Mouse (Mus musculus) adrenal gland, adult 18-20 months (tissue): ENCODE data around the gene H1foo. TPM values are rescaled to one million over a fixed set of nuclear protein-coding genes. Genes with fewer than 3 reads are reported as not detected.

ENCODE experiments used
- DNase-seq, 2 experiments: peaks; one replicate each; pipeline ENCODE4 v3.0.0; 2021 to 2022; ENCODE audit warnings: low spot score in 2 of 2
- long read RNA-seq, 2 experiments: library from polyadenylated mRNA; stranded (forward); transcript quantifications; one replicate each; pipeline ENCODE4 v2.0.0; 2021
- total RNA-seq, 2 experiments: library from RNA; stranded (reverse); gene quantifications; 1 replicate in 1 of 2; 2 replicates in 1 of 2; pipeline ENCODE4 v1.2.3; 2021

H1foo gene
- total RNA-seq = not detected
- long read RNA-seq, experiment 1 = 0 reads
- long read RNA-seq, experiment 2 = 0 reads

GRCm38 (mm10) chr6:115944638-115945037 is at the start of gene H1foo:
H1foo (plus strand) TSS chr6:115944938.
- DNase-seq = no peak

GRCm38 (mm10) chr6:115896346-115896745 is 48.4 kb upstream of the H1foo start:
- no peak for DNase-seq

- DNase-seq = no peak
These were observed 47.6 kb upstream of the H1foo start for GRCm38 (mm10) chr6:115897117-115897516.

GRCm38 (mm10) chr6:115897926-115898520 is 46.7 kb upstream of the H1foo start:
- no peak for DNase-seq

- peak; percentile 75 to 78 for DNase-seq
These were observed 43.7 kb upstream of the H1foo start for GRCm38 (mm10) chr6:115901062-115901461.

- DNase-seq = peak in 1 of 2 experiments; percentile 38
These were observed 43.2 kb upstream of the H1foo start for GRCm38 (mm10) chr6:115901489-115901931.

- no peak for DNase-seq
These were observed 42.2 kb upstream of the H1foo start for GRCm38 (mm10) chr6:115902545-115902944.

- DNase-seq = no peak
These were observed 39.2 kb upstream of the H1foo start for GRCm38 (mm10) chr6:115905568-115905967.

- DNase-seq = no peak
These were observed 38.3 kb upstream of the H1foo start for GRCm38 (mm10) chr6:115906455-115906854.

GRCm38 (mm10) chr6:115906871-115907270 is 37.9 kb upstream of the H1foo start:
- DNase-seq = no peak

GRCm38 (mm10) chr6:115908421-115908982 is 36.2 kb upstream of the H1foo start:
- no peak for DNase-seq

- no peak for DNase-seq
These were observed 35.7 kb upstream of the H1foo start for GRCm38 (mm10) chr6:115909052-115909451.

GRCm38 (mm10) chr6:115909940-115910339 is 34.8 kb upstream of the H1foo start:
- no peak for DNase-seq

GRCm38 (mm10) chr6:115911763-115912162 is 33.0 kb upstream of the H1foo start:
- DNase-seq = no peak

GRCm38 (mm10) chr6:115913482-115913881 is 31.3 kb upstream of the H1foo start:
- no peak for DNase-seq

- DNase-seq = no peak
These were observed 30.1 kb upstream of the H1foo start for GRCm38 (mm10) chr6:115914511-115915202.

- no peak for DNase-seq
These were observed 28.9 kb upstream of the H1foo start for GRCm38 (mm10) chr6:115915601-115916445.

GRCm38 (mm10) chr6:115916611-115917010 is 28.1 kb upstream of the H1foo start:
- DNase-seq = no peak

- no peak for DNase-seq
These were observed 26.1 kb upstream of the H1foo start for GRCm38 (mm10) chr6:115918615-115919014.

GRCm38 (mm10) chr6:115919876-115920275 is 24.9 kb upstream of the H1foo start:
- no peak for DNase-seq

GRCm38 (mm10) chr6:115924829-115925228 is 19.9 kb upstream of the H1foo start:
- DNase-seq = no peak
